Mouse (Mus musculus): ENCODE measurements around the gene Gm10972.

DNA sequence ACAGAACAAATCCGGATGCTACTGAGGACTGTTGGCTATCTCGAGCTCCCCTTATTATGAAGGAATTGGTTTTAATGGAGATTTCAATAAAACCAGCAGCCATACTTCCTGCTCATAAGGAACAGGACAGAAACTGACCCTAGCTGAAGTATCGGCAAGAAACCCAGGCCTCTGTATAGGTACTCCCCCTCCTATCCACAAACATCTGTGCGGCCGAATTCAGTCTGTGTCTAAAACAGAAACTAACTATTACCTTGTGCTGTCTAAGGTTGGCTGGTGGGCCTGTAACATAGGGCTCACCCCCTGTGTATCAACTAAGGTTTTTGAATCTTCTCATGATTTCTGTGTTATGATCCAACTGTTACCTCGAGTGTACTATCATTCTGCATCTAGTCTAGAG is 40.7 kb downstream of the Gm10972 start:
- TF ChIP-seq ELF1 (IDR thresholded peaks at IDR 0.05; ENCODE audit: low read depth, low read length) (no peak), SMC3 (IDR thresholded peaks at IDR 0.05; ENCODE audit: low read depth, low read length) (no peak; the same call in 1 of the 2 replicates)

All from MEL (cell line).